Mouse (Mus musculus) heart, adult 2 months (tissue): ENCODE measurements at regions not wholly inside any gene's neighbourhood (a gene's known extent, or its start where the extent isn't known, plus 50 kb on each side); places are given as distances from the start of the nearest gene placed in this dataset.
A peak's percentile ranks its signal among the peaks of the same experiment; 100 is the strongest.

ENCODE experiments used
- DNase-seq, 2 experiments: peaks; one replicate each; pipeline ENCODE4 v3.0.0; 2021
- H3K27ac ChIP-seq: fragments of 200-600 bp; 2 replicates; pipeline ENCODE4 v1.8.1; 2022
- H3K27me3 ChIP-seq: fragments of 200-500 bp; 2 replicates; pipeline ENCODE4 v1.6.1; 2012; ENCODE audit warnings: mild to moderate bottlenecking, low read length, inconsistent platforms, mixed read lengths; ENCODE audit not compliant: control insufficient read depth, insufficient read depth
- H3K36me3 ChIP-seq: fragments of 200-500 bp; 2 replicates; pipeline ENCODE4 v1.6.1; 2012; ENCODE audit warnings: low read length, inconsistent platforms; ENCODE audit not compliant: control insufficient read depth, insufficient read depth
- H3K4me1 ChIP-seq: fragments of 200-500 bp; 2 replicates; pipeline ENCODE4 v1.6.1; 2011; ENCODE audit warnings: low read length; ENCODE audit not compliant: control insufficient read depth, insufficient read depth
- H3K4me3 ChIP-seq: fragments of 200-600 bp; 2 replicates; pipeline ENCODE4 v1.8.1; 2022
- H3K79me2 ChIP-seq: fragments of 200-500 bp; replicated peaks from 2 replicates; pipeline ENCODE4 v1.6.1; 2012; ENCODE audit warnings: mild to moderate bottlenecking, inconsistent platforms, low read length, moderate library complexity, mixed read lengths; ENCODE audit not compliant: control insufficient read depth, insufficient read depth
- H3K9ac ChIP-seq: fragments of 200-500 bp; 2 replicates; pipeline ENCODE4 v1.6.1; 2012; ENCODE audit warnings: low read depth, mild to moderate bottlenecking, control low read depth, inconsistent platforms, low read length, mixed read lengths
- CTCF ChIP-seq: fragments of 200-600 bp; IDR thresholded peaks from 2 replicates; pipeline ENCODE4 v1.8.1; 2022; ENCODE audit warnings: antibody characterized with exemption, mild to moderate bottlenecking, moderate library complexity
- EP300 ChIP-seq: fragments of 200-500 bp; IDR thresholded peaks from 2 replicates; pipeline ENCODE4 v1.6.1; 2011; ENCODE audit warnings: low read depth, low read length, control low read depth; ENCODE audit not compliant: insufficient read depth
- POLR2A ChIP-seq: fragments of 200-500 bp; IDR thresholded peaks from 2 replicates; pipeline ENCODE4 v1.6.1; 2011; ENCODE audit warnings: mild to moderate bottlenecking, low read depth, low read length, control low read depth; ENCODE audit not compliant: insufficient read depth
- whole genome bisulfite sequencing: fragments of 180-500 bp; shearing (Covaris S2); methylation state at CpG from one replicate; pipeline ENCODE4 v1.1.7; 2018; 5-methylcytosine and 5-hydroxymethylcytosine counted together
- intact Hi-C: fragments of 180-260 bp; cut with DNase I; formaldehyde crosslinking; loops from one replicate; pipeline ENCODE4 v1.15.1; 2025

DNA sequence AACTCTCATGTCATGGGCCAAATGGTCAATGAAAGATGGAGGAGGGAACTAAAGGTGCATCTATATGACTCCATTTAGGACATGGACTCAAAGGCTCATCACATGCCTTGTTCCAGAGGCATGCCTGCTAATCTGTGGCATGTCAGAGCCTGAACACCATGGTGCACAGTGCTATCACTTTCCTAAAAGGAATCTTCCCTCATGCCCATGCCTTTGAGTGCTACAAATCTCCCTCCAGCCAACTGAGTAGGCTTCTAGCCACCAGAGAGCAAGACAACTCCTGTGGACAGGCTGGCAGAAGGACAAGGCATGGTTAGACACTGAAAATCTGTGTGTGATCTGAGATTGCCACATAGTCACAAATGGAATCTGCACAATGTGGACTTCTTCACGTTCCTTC lies 223.7 kb upstream of the Pik3r1 start:
- DNase-seq, result peak; percentile 25 to 26
- H3K79me2 ChIP-seq, result no peaks in the 10 kb centered on the region
- no peak overlapping the region for H3K9ac ChIP-seq
- no peak overlapping the region for H3K4me3 ChIP-seq
- H3K27ac ChIP-seq, result peak overlapping the region; percentile 59
- H3K36me3 ChIP-seq, result no peaks in the 10 kb centered on the region
- H3K4me1 ChIP-seq, result peaks cover 11% of the 10 kb centered on the region
- H3K27me3 ChIP-seq, result no peaks in the 10 kb centered on the region
- intact Hi-C loops, result loop anchor here (5.0 kb wide), 3 partner anchors 74 to 331 kb away; partner anchors contain the start of gene Pik3r1
- WGBS, result 52% methylated on average over 1 of the region's 1 CpGs
- TF ChIP-seq EP300 (0 out of 2 replicates have a peak, but pooled peaks have one; percentile 56), CTCF (0 out of 2 replicates have a peak, but pooled peaks have one; percentile 4), POLR2A (no peak)

DNA sequence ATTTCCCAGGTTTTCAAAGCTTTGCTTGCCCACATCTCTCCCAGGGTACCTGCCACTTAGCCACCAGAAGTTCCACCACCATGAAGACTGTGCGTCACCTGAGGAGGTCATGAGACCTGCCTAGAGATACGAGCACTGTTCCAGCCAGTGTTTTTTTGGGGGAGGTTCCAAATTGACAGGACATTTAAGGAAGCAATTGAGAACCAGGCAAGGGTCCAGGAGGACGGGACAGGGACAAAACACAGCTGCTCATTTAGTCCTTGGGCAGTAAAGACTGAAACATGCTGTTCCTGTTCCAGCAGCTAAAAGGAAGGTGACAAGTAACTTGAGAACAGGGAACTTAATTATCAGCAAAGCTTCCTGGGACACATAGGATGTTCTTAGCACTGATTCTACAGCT lies 226.8 kb upstream of the Pik3r1 start:
- intact Hi-C loops, result loop anchor here (5.0 kb wide), 4 partner anchors 43 to 328 kb away; partner anchors contain the start of gene Pik3r1
- WGBS, result 29% methylated on average over 3 of the region's 3 CpGs

DNA sequence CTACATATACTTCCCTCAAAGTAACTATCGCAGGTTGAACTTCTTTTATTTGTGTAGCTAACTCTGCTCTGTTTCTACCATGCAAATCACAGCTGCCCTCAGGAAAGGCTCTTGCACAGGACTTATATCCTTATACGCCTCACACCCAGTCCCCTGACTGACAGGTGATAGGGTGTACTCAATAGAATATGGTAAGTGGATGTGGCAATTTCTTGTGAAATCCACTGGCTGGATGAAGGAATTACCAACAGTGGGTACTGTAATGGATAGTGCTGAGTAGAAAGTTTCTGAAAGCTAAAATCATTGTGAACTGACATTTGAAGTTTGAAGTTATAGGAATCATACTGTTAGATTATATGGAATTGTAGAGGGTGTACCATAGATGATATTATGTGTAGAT lies 227.5 kb upstream of the Pik3r1 start:
- peak overlapping the region; percentile 80 for H3K27ac ChIP-seq
- H3K36me3 ChIP-seq, result no peaks in the 10 kb centered on the region
- intact Hi-C loops, result loop anchor here (5.0 kb wide), 1 partner anchor 42 kb away; no protein-coding TSS in a partner anchor
- TF ChIP-seq POLR2A (no peak; the same call in 1 of the 2 replicates), CTCF (no peak), EP300 (no peak)
- 86% methylated on average over 2 of the region's 2 CpGs for WGBS
- H3K9ac ChIP-seq, result peak overlapping the region; percentile 35; the same call in 1 of the 2 replicates
- DNase-seq, result no peak
- no peaks in the 10 kb centered on the region for H3K79me2 ChIP-seq
- no peak overlapping the region for H3K4me3 ChIP-seq
- no peaks in the 10 kb centered on the region for H3K27me3 ChIP-seq
- H3K4me1 ChIP-seq, result peaks cover 11% of the 10 kb centered on the region

More for the DNA sequence above, 226.8 kb upstream of the Pik3r1 start:
- TF ChIP-seq CTCF (no peak), EP300 (peak; percentile 95), POLR2A (peak; percentile 26; the same call in 1 of the 2 replicates)
- Histone ChIP-seq H3K27ac (peak overlapping the region; percentile 80), H3K27me3 (no peaks in the 10 kb centered on the region), H3K4me3 (no peak overlapping the region), H3K36me3 (no peaks in the 10 kb centered on the region), H3K4me1 (peaks cover 11% of the 10 kb centered on the region), H3K79me2 (no peaks in the 10 kb centered on the region), H3K9ac (no peak overlapping the region)
- peak; percentile 58 to 77 for DNase-seq

DNA sequence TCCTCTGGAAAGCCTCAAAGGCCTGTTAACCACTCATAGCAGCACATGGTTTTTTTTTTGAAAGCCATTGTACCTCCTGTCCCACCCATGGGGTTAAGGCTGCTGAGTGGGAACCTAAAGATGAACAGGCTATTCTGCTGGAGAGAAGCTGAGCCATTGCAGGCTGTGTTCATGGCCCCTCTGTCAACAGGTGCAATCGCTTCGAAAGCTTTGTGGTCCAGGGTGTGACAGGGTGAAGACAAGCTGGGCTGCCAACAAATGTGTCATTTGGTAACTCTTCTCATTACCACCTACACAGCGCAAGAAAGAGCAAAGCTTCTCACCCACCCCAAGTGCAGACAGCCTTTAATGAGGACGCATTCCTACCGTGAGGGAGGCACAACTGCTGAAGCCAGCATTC lies 228.1 kb upstream of the Pik3r1 start:
- 76% methylated on average over 5 of the region's 5 CpGs for WGBS
- intact Hi-C loops, result loop anchor here (5.0 kb wide), 1 partner anchor 41 kb away; no protein-coding TSS in a partner anchor
- TF ChIP-seq EP300, result no peak
- no peak for TF ChIP-seq CTCF
- TF ChIP-seq POLR2A, result no peak

DNA sequence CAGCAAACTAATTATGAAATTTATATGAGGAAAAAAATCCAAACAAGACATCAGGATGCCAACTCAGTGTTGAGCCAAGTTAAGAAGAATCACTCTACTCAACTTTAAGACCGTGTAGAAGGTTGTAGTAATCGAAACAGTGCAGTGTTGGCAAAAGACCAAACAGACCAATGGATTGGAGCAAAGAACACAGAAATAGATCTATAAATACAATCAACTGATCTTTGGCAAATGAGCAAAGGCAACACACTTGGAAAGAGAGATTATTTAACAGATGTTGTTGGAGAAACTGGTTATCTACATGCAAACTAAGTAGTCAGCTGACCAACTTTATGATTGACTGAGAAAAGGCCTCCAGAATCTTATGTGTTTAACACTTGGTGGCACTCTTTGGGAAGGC lies 229.4 kb upstream of the Pik3r1 start:
- H3K4me1 ChIP-seq, result peaks cover 9% of the 10 kb centered on the region
- WGBS, result 87% methylated on average over 2 of the region's 2 CpGs
- DNase-seq, result no peak
- TF ChIP-seq EP300, result no peak
- no peak for TF ChIP-seq CTCF
- no peak for TF ChIP-seq POLR2A
- no peak overlapping the region for H3K4me3 ChIP-seq
- intact Hi-C loops, result loop anchor here (5.0 kb wide), 1 partner anchor 40 kb away; no protein-coding TSS in a partner anchor
- H3K27ac ChIP-seq, result no peak overlapping the region
- H3K27me3 ChIP-seq, result no peaks in the 10 kb centered on the region
- H3K9ac ChIP-seq, result no peak overlapping the region
- H3K79me2 ChIP-seq, result no peaks in the 10 kb centered on the region
- H3K36me3 ChIP-seq, result no peaks in the 10 kb centered on the region

More for the DNA sequence above, 228.1 kb upstream of the Pik3r1 start:
- Histone ChIP-seq H3K36me3 (no peaks in the 10 kb centered on the region), H3K4me3 (no peak overlapping the region), H3K4me1 (peaks cover 11% of the 10 kb centered on the region), H3K27me3 (no peaks in the 10 kb centered on the region), H3K27ac (peak overlapping the region; percentile 16), H3K79me2 (no peaks in the 10 kb centered on the region), H3K9ac (no peak overlapping the region; the same call in 1 of the 2 replicates)
- no peak for DNase-seq

DNA sequence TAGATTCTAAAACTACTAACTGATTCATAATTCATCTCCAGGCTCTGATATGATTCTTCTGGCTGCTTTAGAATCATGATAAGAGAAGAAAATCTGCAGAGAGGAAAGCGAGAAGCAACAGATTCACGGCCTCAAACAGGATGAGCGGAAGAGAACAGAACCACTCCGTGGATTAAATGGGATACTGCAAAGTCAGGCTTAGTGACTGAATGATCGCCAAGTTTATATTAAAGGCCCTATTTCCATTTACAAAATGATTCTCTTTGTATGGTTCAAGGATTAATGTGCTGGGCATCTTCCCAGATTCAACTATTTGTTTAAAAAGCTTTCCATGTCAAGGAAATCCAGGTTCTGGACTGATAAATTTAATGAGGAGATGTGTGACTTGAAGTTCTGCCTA lies 238.5 kb upstream of the Pik3r1 start:
- WGBS, result 83% methylated on average over 5 of the region's 5 CpGs
- intact Hi-C loops, result no loop called here
- TF ChIP-seq CTCF, result no peak
- TF ChIP-seq EP300, result no peak
- no peak for TF ChIP-seq POLR2A

More for the DNA sequence above, 238.5 kb upstream of the Pik3r1 start:
- Histone ChIP-seq H3K4me1 (no peaks in the 10 kb centered on the region), H3K27me3 (no peaks in the 10 kb centered on the region), H3K4me3 (no peak overlapping the region), H3K79me2 (no peaks in the 10 kb centered on the region), H3K36me3 (no peaks in the 10 kb centered on the region), H3K27ac (no peak overlapping the region), H3K9ac (no peak overlapping the region)
- DNase-seq, result no peak
